Mouse (Mus musculus): Measurements from ENCODE around the gene Pdia3. TPM values are rescaled to one million over a fixed set of nuclear protein-coding genes. Genes with fewer than 3 reads are reported as not detected.
"Not testable (repeated sequence)": the region's sequence is repeated elsewhere in the genome, so short reads cannot be mapped to it uniquely, and the experiment has no call there.

Pdia3 gene
- polyA plus RNA-seq, 1 experiment: 332 TPM

- Histone ChIP-seq H3K4me1 (peaks cover 69% of the 10 kb centered on the region), H3K9me3 (no peaks in the 10 kb centered on the region), H3K4me3 (replicated peaks) (peak overlapping the region; percentile 95), H3K36me3 (replicated peaks; ENCODE audit: low read length) (peaks cover 44% of the 10 kb centered on the region), H3K27me3 (replicated peaks) (no peaks in the 10 kb centered on the region)
- TF ChIP-seq GATA1 (IDR thresholded peaks at IDR 0.05; ENCODE audit: borderline replicate concordance, low read length) (no peak), FLI1 (IDR thresholded peaks at IDR 0.05; ENCODE audit: low read length) (no peak)
Measured at GRCm38 (mm10) chr2:121450093-121450492, 36.5 kb downstream of the Pdia3 start.

DNA sequence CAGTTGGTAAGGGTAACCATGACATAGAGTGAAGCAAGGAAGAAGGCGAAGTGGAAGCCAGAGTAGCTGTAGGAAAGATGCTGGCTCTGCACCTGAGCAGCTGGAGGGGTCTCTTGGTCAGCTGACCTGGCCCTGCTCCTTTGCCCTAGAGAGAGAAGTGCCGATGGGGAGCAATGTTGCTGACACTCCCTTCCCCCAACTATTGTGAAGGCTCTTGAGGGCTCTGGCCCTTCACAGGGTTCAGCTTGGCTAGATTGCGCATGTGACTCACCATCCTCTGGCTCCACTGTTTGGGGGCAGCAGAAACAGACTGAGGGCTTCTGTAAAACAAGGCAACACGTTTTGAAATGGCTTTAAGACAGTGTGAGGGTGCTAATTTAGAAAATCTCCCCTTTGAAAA is 38.8 kb downstream of the Pdia3 start:
- Histone ChIP-seq H3K9me3 (no peaks in the 10 kb centered on the region), H3K4me1 (peaks cover 65% of the 10 kb centered on the region), H3K4me3 (replicated peaks) (peak overlapping the region; percentile 7), H3K27me3 (replicated peaks) (no peaks in the 10 kb centered on the region), H3K36me3 (replicated peaks; ENCODE audit: low read length) (peaks cover 54% of the 10 kb centered on the region)
- no peak for TF ChIP-seq FLI1 (IDR thresholded peaks at IDR 0.05; ENCODE audit: low read length)

DNA sequence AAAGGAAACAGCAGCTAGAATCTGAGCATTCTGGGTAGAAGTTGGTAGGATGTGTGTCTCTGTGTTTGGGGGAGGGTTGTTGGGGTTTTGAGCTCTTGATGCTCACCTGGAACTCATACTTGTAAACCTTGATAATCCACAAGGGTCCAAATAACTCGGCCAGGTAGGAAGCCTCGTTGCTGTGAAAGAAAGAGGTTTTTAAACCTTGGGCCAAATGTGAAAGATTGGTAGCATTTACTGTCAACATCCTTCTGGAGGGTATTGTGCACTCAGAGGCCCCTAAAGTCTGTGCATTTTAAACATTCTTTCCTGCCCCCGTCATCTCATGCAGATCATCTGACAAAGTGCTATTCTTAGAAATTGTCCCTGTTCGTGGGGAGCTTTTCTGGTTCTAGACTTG is 39.4 kb downstream of the Pdia3 start, which contains the start of gene Hypk:
Gene Hypk, plus strand, starts transcription at position 301 of the 400 bp plus-strand sequence.
- peaks cover 64% of the 10 kb centered on the region for H3K4me1 ChIP-seq
- no peak for TF ChIP-seq GATA1 (IDR thresholded peaks at IDR 0.05; ENCODE audit: borderline replicate concordance, low read length)
- no peak for TF ChIP-seq FLI1 (IDR thresholded peaks at IDR 0.05; ENCODE audit: low read length)
- H3K27me3 ChIP-seq (replicated peaks): no peaks in the 10 kb centered on the region
- H3K9me3 ChIP-seq: no peaks in the 10 kb centered on the region
- peaks cover 56% of the 10 kb centered on the region for H3K36me3 ChIP-seq (replicated peaks; ENCODE audit: low read length)
- H3K4me3 ChIP-seq (replicated peaks): peak within 1 kb of the TSS; percentile 35

- Histone ChIP-seq H3K4me1 (peaks cover 68% of the 10 kb centered on the region), H3K36me3 (replicated peaks; ENCODE audit: low read length) (peaks cover 64% of the 10 kb centered on the region), H3K4me3 (replicated peaks) (peak overlapping the region; percentile 35), H3K27me3 (replicated peaks) (no peaks in the 10 kb centered on the region), H3K9me3 (no peaks in the 10 kb centered on the region)
- TF ChIP-seq GATA1 (IDR thresholded peaks at IDR 0.05; ENCODE audit: borderline replicate concordance, low read length): no peak
- no peak for TF ChIP-seq FLI1 (IDR thresholded peaks at IDR 0.05; ENCODE audit: low read length)
Measured at GRCm38 (mm10) chr2:121453917-121454316, 40.3 kb downstream of the Pdia3 start.

DNA sequence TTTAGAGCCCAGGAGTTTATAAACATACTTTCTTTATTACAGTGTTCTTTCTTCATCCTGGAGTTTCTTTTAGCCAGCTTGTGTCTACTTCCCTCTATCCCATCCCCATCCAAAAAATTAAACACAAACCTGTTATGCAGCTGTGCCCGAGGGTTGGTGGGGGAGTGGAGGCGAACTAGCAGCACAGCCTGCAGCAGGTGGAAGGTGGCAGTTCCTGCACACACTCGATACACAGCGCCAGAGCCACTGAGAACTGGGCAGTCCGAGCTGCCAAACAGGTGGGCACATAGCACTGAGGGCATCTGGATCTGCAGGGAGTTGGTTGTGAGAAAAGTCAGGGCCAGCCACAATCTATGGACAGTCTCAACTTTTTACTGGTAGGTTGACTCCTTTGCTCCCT is 42.0 kb downstream of the Pdia3 start:
- peaks cover 68% of the 10 kb centered on the region for H3K36me3 ChIP-seq (replicated peaks; ENCODE audit: low read length)
- peak overlapping the region; percentile 35 for H3K4me3 ChIP-seq (replicated peaks)
- no peaks in the 10 kb centered on the region for H3K27me3 ChIP-seq (replicated peaks)
- no peak for TF ChIP-seq FLI1 (IDR thresholded peaks at IDR 0.05; ENCODE audit: low read length)
- TF ChIP-seq GATA1 (IDR thresholded peaks at IDR 0.05; ENCODE audit: borderline replicate concordance, low read length): no peak
- no peaks in the 10 kb centered on the region for H3K9me3 ChIP-seq
- peaks cover 64% of the 10 kb centered on the region for H3K4me1 ChIP-seq

DNA sequence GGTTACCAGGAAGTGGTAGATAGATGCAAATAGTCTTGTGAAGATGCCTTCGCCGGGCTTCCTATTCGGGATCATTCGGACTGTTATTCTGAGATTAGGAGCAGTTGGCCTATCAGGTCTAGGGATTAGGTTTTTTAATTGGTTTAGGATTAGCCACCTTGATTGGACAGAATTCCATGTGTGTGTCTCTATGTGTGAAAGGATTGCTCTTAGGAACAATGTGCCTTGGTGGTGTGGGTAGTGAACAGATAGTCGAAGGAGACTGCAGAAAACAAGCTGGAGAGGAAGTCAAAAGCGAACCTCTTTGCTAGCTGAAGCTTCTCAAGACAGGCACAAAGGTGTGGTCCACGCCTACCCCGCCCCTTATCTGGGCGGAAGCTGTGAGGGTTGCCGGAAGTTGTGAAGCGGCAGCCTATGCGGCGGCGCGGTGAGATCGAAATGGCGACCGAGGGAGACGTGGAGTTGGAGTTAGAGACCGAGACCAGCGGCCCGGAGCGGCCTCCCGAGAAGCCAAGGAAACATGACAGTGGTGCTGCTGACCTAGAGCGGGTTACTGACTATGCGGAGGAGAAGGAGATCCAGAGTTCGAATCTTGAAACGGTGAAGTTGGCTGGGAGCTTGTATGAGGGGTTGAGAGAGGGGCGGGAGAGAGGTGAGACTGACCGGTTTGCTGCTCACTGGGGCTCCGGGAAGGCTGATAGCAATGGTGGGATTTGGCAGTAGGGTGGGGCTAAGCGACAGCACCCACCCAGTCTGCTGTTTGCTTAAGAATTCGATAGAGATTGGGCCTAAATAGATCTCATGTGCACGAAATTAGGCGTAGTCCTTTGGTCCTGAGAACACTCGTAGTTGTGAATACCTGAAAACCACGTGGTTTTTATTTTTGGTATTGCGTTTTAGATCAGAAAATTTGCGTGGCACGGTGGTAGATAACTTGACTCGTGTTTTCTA is 43.4 kb downstream of the Pdia3 start, which contains the start of gene Serinc4:
Gene Serinc4, minus strand, starts transcription at position 90 of the 951 bp plus-strand sequence.
- peak within 1 kb of the TSS; percentile 94 for H3K4me3 ChIP-seq (replicated peaks)
- peaks cover 62% of the 10 kb centered on the region for H3K36me3 ChIP-seq (replicated peaks; ENCODE audit: low read length)
- TF ChIP-seq GATA1 (IDR thresholded peaks at IDR 0.05; ENCODE audit: borderline replicate concordance, low read length) (no peak), FLI1 (IDR thresholded peaks at IDR 0.05; ENCODE audit: low read length) (no peak)
- H3K4me1 ChIP-seq: peaks cover 53% of the 10 kb centered on the region
- H3K9me3 ChIP-seq: no peaks in the 10 kb centered on the region
- H3K27me3 ChIP-seq (replicated peaks): no peaks in the 10 kb centered on the region

DNA sequence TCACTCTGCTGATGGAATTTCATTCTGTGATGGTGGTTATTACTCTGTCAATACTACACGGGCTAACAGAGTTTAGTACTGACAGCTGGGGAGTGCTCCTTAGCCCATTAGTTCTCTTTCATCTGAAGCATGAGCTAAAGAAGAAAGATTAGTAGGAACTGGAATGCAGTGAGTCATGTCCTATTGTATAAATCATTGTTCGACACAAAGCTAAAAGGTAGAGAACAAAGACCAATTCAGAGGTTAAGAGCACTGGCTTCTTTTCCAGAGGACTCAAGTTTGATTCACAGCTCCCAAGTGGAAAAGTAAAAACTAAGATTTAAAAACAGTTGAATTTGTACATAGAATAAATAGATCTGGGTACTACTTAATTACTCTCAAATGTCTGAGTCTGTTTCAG is 46.5 kb downstream of the Pdia3 start:
- TF ChIP-seq FLI1 (IDR thresholded peaks at IDR 0.05; ENCODE audit: low read length): no peak
- TF ChIP-seq GATA1 (IDR thresholded peaks at IDR 0.05; ENCODE audit: borderline replicate concordance, low read length): no peak
- Histone ChIP-seq H3K4me3 (replicated peaks) (no peak overlapping the region), H3K9me3 (no peaks in the 10 kb centered on the region), H3K4me1 (peaks cover 28% of the 10 kb centered on the region), H3K36me3 (replicated peaks; ENCODE audit: low read length) (peaks cover 32% of the 10 kb centered on the region), H3K27me3 (replicated peaks) (no peaks in the 10 kb centered on the region)

DNA sequence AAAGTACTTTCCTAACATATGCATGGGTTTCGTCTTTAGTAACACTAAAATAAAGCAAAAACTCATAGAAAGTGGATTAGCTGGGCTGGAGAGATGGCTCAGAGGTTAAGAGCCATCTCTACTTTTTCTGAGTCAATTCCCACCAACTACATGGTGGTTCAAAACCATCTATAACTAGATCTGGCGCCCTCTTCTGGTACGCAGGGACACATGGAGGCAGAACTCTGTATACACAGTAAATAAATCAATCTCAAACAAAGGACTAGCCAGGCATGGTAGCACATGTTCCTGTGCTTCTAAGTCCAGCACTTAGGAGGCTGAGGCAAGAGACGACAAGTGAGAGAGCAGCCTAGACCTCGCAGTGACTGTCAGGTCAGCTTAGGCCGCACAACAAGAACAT is 55.4 kb downstream of the Pdia3 start:
- H3K27me3 ChIP-seq (replicated peaks): not testable (repeated sequence)

GRCm38 (mm10) chr2:121472783-121473182 is 59.2 kb downstream of the Pdia3 start:
- H3K9me3 ChIP-seq; H3K36me3 ChIP-seq (replicated peaks; ENCODE audit: low read length); H3K4me1 ChIP-seq; H3K27me3 ChIP-seq (replicated peaks); H3K4me3 ChIP-seq (replicated peaks): not testable (repeated sequence)

More for the DNA sequence above, 55.4 kb downstream of the Pdia3 start:
- H3K9me3 ChIP-seq; H3K4me1 ChIP-seq; H3K36me3 ChIP-seq (replicated peaks; ENCODE audit: low read length); H3K4me3 ChIP-seq (replicated peaks): not testable (repeated sequence)

DNA sequence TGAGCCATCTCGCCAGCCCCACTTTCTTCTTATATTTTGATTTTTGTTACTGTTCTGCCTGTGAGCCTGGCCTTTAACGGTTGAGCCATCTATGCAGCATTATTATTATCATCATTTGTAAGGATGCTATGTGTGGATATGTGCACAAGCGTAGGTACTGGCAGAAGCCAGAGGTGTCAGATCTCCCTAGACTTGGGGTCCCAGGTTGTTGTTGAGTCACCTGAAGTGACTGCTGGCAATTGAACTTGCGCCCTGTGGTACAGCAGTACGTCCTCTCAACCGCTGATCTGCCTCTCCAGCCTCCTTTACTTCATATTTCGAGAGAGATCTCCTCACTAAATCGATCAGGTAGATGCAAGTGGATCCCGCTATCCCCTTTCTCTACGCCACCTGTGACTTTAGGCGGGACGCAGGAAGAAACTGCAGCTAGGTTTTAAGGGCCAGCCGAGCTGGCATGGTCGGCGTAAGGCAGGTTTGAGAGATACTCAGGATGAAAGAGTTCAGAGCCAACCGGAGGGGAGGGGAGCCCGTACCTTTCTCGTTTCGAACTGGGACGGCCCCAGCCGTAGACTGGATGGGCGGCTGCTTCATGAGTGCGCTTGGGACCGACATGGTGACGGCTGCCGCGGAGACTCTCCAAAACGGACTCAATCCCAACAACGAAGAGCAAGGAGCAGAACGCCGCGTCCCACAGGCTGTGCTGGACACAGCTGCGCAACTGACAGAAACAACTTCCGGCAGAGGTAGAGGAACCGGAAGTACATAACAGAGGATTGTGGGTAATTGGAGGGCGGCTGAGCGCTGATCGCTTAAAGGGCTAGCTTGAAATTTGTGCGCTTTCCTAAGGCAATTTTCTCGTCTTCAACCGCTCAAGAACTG is 60.0 kb downstream of the Pdia3 start, which contains the start of gene Mfap1b:
Gene Mfap1b, minus strand, starts transcription at position 767 of the 879 bp plus-strand sequence.
- H3K4me1 ChIP-seq; H3K9me3 ChIP-seq; H3K27me3 ChIP-seq (replicated peaks); H3K36me3 ChIP-seq (replicated peaks; ENCODE audit: low read length): not testable (repeated sequence)
- peak within 1 kb of the TSS; percentile 90 for H3K4me3 ChIP-seq (replicated peaks)
- TF ChIP-seq FLI1 (IDR thresholded peaks at IDR 0.05; ENCODE audit: low read length): peak; percentile 58; the same call in 1 of the 2 replicates
